Mouse (Mus musculus): ENCODE results near the gene Gpr39. TPM values are rescaled to one million over a fixed set of nuclear protein-coding genes. Genes with fewer than 3 reads are reported as not detected.

Gene Gpr39
- polyA plus RNA-seq, 1 experiment from 2014 or later = 0.30 TPM

GRCm38 (mm10) chr1:125693541-125693940 is 16.7 kb downstream of the Gpr39 start:
- DNase-seq (ENCODE audit: low spot score) = no peak

- DNase-seq (ENCODE audit: low spot score) = no peak
Measured at GRCm38 (mm10) chr1:125694338-125694737, 17.5 kb downstream of the Gpr39 start.

- no peak for DNase-seq (ENCODE audit: low spot score)
Measured at GRCm38 (mm10) chr1:125701101-125701590, 24.4 kb downstream of the Gpr39 start.

- no peak for DNase-seq (ENCODE audit: low spot score)
Measured at GRCm38 (mm10) chr1:125701773-125702172, 25.0 kb downstream of the Gpr39 start.

- no peak for DNase-seq (ENCODE audit: low spot score)
Measured at GRCm38 (mm10) chr1:125702326-125702725, 25.5 kb downstream of the Gpr39 start.

GRCm38 (mm10) chr1:125705412-125705811 is 28.6 kb downstream of the Gpr39 start:
- no peak for DNase-seq (ENCODE audit: low spot score)

GRCm38 (mm10) chr1:125715286-125715685 is 38.5 kb downstream of the Gpr39 start:
- DNase-seq (ENCODE audit: low spot score) = no peak

- DNase-seq (ENCODE audit: low spot score) = no peak
Measured at GRCm38 (mm10) chr1:125716241-125716640, 39.4 kb downstream of the Gpr39 start.

- no peak for DNase-seq (ENCODE audit: low spot score)
Measured at GRCm38 (mm10) chr1:125717906-125718305, 41.1 kb downstream of the Gpr39 start.

GRCm38 (mm10) chr1:125719127-125719526 is 42.3 kb downstream of the Gpr39 start:
- no peak for DNase-seq (ENCODE audit: low spot score)

- no peak for DNase-seq (ENCODE audit: low spot score)
Measured at GRCm38 (mm10) chr1:125721104-125721758, 44.4 kb downstream of the Gpr39 start.

GRCm38 (mm10) chr1:125724304-125724703 is 47.5 kb downstream of the Gpr39 start:
- DNase-seq (ENCODE audit: low spot score) = no peak

GRCm38 (mm10) chr1:125729025-125729565 is 52.3 kb downstream of the Gpr39 start:
- DNase-seq (ENCODE audit: low spot score) = no peak

- no peak for DNase-seq (ENCODE audit: low spot score)
Measured at GRCm38 (mm10) chr1:125729731-125730536, 53.1 kb downstream of the Gpr39 start.

GRCm38 (mm10) chr1:125730537-125730880 is 53.7 kb downstream of the Gpr39 start:
- no peak for DNase-seq (ENCODE audit: low spot score)

GRCm38 (mm10) chr1:125731854-125732253 is 55.1 kb downstream of the Gpr39 start:
- DNase-seq (ENCODE audit: low spot score) = no peak

- no peak for DNase-seq (ENCODE audit: low spot score)
Measured at GRCm38 (mm10) chr1:125744766-125745165, 68.0 kb downstream of the Gpr39 start.

GRCm38 (mm10) chr1:125755335-125755996 is 78.7 kb downstream of the Gpr39 start:
- DNase-seq (ENCODE audit: low spot score) = no peak

GRCm38 (mm10) chr1:125759972-125760695 is 83.3 kb downstream of the Gpr39 start:
- DNase-seq (ENCODE audit: low spot score) = no peak

GRCm38 (mm10) chr1:125760696-125761025 is 83.9 kb downstream of the Gpr39 start:
- DNase-seq (ENCODE audit: low spot score) = no peak

- no peak for DNase-seq (ENCODE audit: low spot score)
Measured at GRCm38 (mm10) chr1:125762076-125762475, 85.3 kb downstream of the Gpr39 start.

Measured in thymus, postnatal 0 days (tissue).